Mouse (Mus musculus): ENCODE data around the gene Gm20388.

DNA sequence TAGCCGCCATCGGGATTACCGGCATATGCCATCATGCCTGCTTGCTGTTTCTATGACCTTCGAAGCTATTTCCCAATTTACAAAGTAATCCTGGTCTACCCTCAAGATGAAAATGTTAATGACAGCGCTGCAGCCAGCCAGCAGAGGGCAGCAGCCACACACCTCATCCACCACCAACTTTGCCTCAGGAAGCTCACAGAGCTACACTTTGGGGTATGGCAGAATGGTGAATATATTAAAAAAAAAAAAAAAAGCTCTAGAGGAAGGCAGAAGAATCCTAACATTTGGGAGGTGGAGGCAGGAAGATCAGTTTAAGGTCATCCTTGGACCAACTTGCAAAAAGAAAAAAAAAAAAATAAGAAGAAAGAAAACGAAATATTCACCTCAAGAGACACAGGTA is 1939.4 kb downstream of the Gm20388 start:
- TF ChIP-seq CTCF (IDR thresholded peaks at IDR 0.05; ENCODE audit: low read depth, low read length) (peak; percentile 98), POLR2A (IDR thresholded peaks at IDR 0.05; ENCODE audit: insufficient read depth, low read length) (no peak), EP300 (IDR thresholded peaks at IDR 0.05; ENCODE audit: insufficient read depth, low read depth, low read length) (no peak)

Data from ES-Bruce4 (cell line).